Mouse (Mus musculus): ENCODE data around the gene Itpkb. TPM values are rescaled to one million over a fixed set of nuclear protein-coding genes. Genes with fewer than 3 reads are reported as not detected.

The Itpkb gene
- total and polyA plus RNA-seq, 3 experiments = 3.4 to 9.2 TPM; not detected in 1

- H3K27me3 ChIP-seq (ENCODE audit: control insufficient read depth in 1 of 2, insufficient read depth in 2 of 2, low read length in 2 of 2) = no peaks in the 10 kb centered on the region
- 0 out of 2 replicates have a peak, but pooled peaks cover 2% of the 10 kb centered on the region for H3K79me2 ChIP-seq (ENCODE audit: control insufficient read depth, insufficient read depth, low read length, poor library complexity)
- H3K4me1 ChIP-seq (ENCODE audit: control insufficient read depth in 1 of 2, insufficient read depth in 2 of 2, low read length in 2 of 2) = peaks cover 0 to 19% of the 10 kb centered on the region in 2 experiments; a peak in 2 of 4 replicates
- no peak overlapping the region for H3K9ac ChIP-seq (ENCODE audit: control insufficient read depth, low read depth, low read length, poor library complexity, severe bottlenecking)
- peaks cover 0 to 6% of the 10 kb centered on the region in 2 experiments; a peak in 2 of 4 replicates for H3K36me3 ChIP-seq (ENCODE audit: control insufficient read depth in 1 of 2, insufficient read depth in 2 of 2, low read length in 2 of 2)
- no peak for DNase-seq (ENCODE audit: low read depth, low spot score)
- no peaks in the 10 kb centered on the region for H3K9me3 ChIP-seq (replicated peaks; ENCODE audit: insufficient read depth, low read length)
- TF ChIP-seq ETS1 (IDR thresholded peaks at IDR 0.05; ENCODE audit: low read depth, low read length) = no peak
- TF ChIP-seq MYB (IDR thresholded peaks at IDR 0.05; ENCODE audit: low read depth, low read length) = no peak
- TF ChIP-seq POLR2AphosphoS5 (IDR thresholded peaks at IDR 0.05; ENCODE audit: borderline replicate concordance, low read depth, low read length) = no peak
- TF ChIP-seq MYC (IDR thresholded peaks at IDR 0.05; ENCODE audit: low read depth, low read length) = no peak
- TF ChIP-seq MAZ (IDR thresholded peaks at IDR 0.05; ENCODE audit: low read depth, low read length) = no peak
- TF ChIP-seq GATA1 (IDR thresholded peaks at IDR 0.05; ENCODE audit: low read depth, low read length) = no peak
- TF ChIP-seq KAT2A (conservative IDR thresholded peaks at IDR 0.05; ENCODE audit: low read depth, low read length) = no peak
- TF ChIP-seq ZNF384 (IDR thresholded peaks at IDR 0.05; ENCODE audit: low read depth, low read length) = no peak
- no peak for TF ChIP-seq CTCF (IDR thresholded peaks at IDR 0.05 in 2 of 3, conservative IDR thresholded peaks at IDR 0.05 in 1 of 3; ENCODE audit: control insufficient read depth in 1 of 3, insufficient read depth in 1 of 3, low read depth in 2 of 3, low read length in 3 of 3, poor library complexity in 1 of 3, severe bottlenecking in 1 of 3)
- no peak for TF ChIP-seq ELF1 (IDR thresholded peaks at IDR 0.05; ENCODE audit: low read depth, low read length)
- no peak for TF ChIP-seq ZC3H11A (IDR thresholded peaks at IDR 0.05; ENCODE audit: low read depth, low read length)
- TF ChIP-seq MXI1 (IDR thresholded peaks at IDR 0.05; ENCODE audit: low read depth, low read length) = no peak
- no peak for TF ChIP-seq TBP (IDR thresholded peaks at IDR 0.05; ENCODE audit: low read depth, low read length)
- TF ChIP-seq E2F4 (IDR thresholded peaks at IDR 0.05; ENCODE audit: borderline replicate concordance, low read depth, low read length) = no peak
- TF ChIP-seq CHD2 (IDR thresholded peaks at IDR 0.05; ENCODE audit: low read length) = no peak
- no peak for TF ChIP-seq SMC3 (IDR thresholded peaks at IDR 0.05; ENCODE audit: low read depth, low read length)
- TF ChIP-seq POLR2A (IDR thresholded peaks at IDR 0.05; ENCODE audit: control insufficient read depth in 1 of 2, insufficient read depth in 1 of 2, low read depth in 1 of 2, low read length in 2 of 2, poor library complexity in 1 of 2) = no peak
- no peak overlapping the region for H3K27ac ChIP-seq (ENCODE audit: control insufficient read depth, low read depth, low read length)
- no peak overlapping the region for H3K4me3 ChIP-seq (ENCODE audit: control insufficient read depth in 1 of 2, insufficient read depth in 1 of 2, low read depth in 2 of 2, low read length in 2 of 2)
These were observed 14.8 kb downstream of the Itpkb start for GRCm38 (mm10) chr1:180345098-180345497.

DNA sequence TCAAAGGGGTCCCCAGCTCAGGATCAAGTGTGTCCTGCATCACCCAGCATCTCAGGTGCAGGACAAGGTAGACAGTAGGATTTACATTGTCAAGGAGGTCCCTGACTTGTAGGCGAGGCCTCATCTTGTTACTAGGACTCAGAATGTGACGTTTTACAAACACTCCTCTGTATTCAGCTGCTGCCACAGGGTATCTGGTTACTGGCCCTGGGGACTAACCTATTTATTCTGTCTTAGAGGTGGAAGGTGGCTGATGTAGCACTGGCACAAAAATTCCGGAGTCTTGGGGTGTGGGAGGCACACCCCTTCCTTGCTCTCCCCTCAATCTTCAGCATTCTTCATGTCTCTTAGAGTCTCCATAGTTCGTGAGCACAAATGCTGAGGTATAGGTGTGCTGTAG lies 16.8 kb downstream of the Itpkb start:
- TF ChIP-seq MAX (IDR thresholded peaks at IDR 0.05; ENCODE audit: low read length) (no peak), NELFE (IDR thresholded peaks at IDR 0.05; ENCODE audit: low read depth, low read length) (no peak), BHLHE40 (IDR thresholded peaks at IDR 0.05; ENCODE audit: borderline replicate concordance, low read depth, low read length) (no peak), POLR2AphosphoS2 (IDR thresholded peaks at IDR 0.05; ENCODE audit: low read length) (no peak), ELF1 (IDR thresholded peaks at IDR 0.05; ENCODE audit: low read depth, low read length) (no peak), MXI1 (IDR thresholded peaks at IDR 0.05; ENCODE audit: low read depth, low read length) (no peak), HCFC1 (IDR thresholded peaks at IDR 0.05; ENCODE audit: low read depth, low read length) (no peak), CTCF (IDR thresholded peaks at IDR 0.05 in 2 of 3, conservative IDR thresholded peaks at IDR 0.05 in 1 of 3; ENCODE audit: control insufficient read depth in 1 of 3, insufficient read depth in 1 of 3, low read depth in 2 of 3, low read length in 3 of 3, poor library complexity in 1 of 3, severe bottlenecking in 1 of 3) (no peak), ZNF384 (IDR thresholded peaks at IDR 0.05; ENCODE audit: low read depth, low read length) (no peak)
- Histone ChIP-seq H3K9ac (ENCODE audit: control insufficient read depth, low read depth, low read length, poor library complexity, severe bottlenecking) (no peak overlapping the region), H3K4me1 (ENCODE audit: control insufficient read depth in 1 of 2, insufficient read depth in 2 of 2, low read length in 2 of 2) (peaks cover 0 to 19% of the 10 kb centered on the region in 2 experiments; a peak in 2 of 4 replicates), H3K36me3 (ENCODE audit: control insufficient read depth in 1 of 2, insufficient read depth in 2 of 2, low read length in 2 of 2) (peaks cover 0 to 6% of the 10 kb centered on the region in 2 experiments; a peak in 2 of 4 replicates), H3K27ac (ENCODE audit: control insufficient read depth, low read depth, low read length) (no peak overlapping the region), H3K27me3 (ENCODE audit: control insufficient read depth in 1 of 2, insufficient read depth in 2 of 2, low read length in 2 of 2) (no peaks in the 10 kb centered on the region), H3K79me2 (ENCODE audit: control insufficient read depth, insufficient read depth, low read length, poor library complexity) (0 out of 2 replicates have a peak, but pooled peaks cover 2% of the 10 kb centered on the region), H3K9me3 (replicated peaks; ENCODE audit: insufficient read depth, low read length) (no peaks in the 10 kb centered on the region), H3K4me3 (ENCODE audit: control insufficient read depth in 1 of 2, insufficient read depth in 1 of 2, low read depth in 2 of 2, low read length in 2 of 2) (no peak overlapping the region)
- DNase-seq (ENCODE audit: low read depth, low spot score) = no peak

All from MEL (cell line).